ENCODE assay signal across 9 mouse cellular contexts in the genomic region with DNA sequence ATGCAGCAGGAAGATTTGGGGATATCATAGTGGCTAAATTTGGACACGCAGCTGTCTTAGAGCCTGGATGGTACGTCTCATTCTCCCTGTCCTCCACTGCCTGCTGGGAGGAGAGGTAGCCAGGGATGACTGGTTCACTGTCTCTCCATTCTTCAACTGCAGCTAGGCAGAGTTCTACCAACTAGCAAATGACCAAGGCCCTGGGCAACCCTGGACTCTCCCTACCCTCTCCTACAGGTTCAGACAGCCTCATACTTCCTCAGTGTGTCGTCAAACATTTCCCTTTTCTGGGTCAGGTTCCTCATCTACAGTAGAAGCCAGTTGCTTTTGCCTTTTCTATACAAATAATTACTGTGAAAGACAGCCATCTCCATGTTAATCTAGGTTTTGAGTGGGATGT. TPM values are rescaled to one million over a fixed set of nuclear protein-coding genes. Genes with fewer than 3 reads are reported as not detected.
DNase-seq lines count a peak whose midpoint lies in the region; ATAC-seq and TF ChIP-seq lines count a peak whose summit lies in the region.
"Had no signal": no experiment of that assay in that cellular context is flagged by ENCODE, and none has a peak within 500 bp of the region (broad histone marks: within the 10 kb centered on the region; RNA-seq: fewer than 3 reads in every experiment).

No protein-coding gene starts in this region.

- H3K27ac ChIP-seq in left cerebral cortex, adult 2 months = no peak overlapping the region; the same call in 1 of the 2 replicates
- no peak overlapping the region for H3K27ac ChIP-seq in forebrain, embryonic 12.5 days
- no peak overlapping the region for H3K27ac ChIP-seq in intestine, postnatal 0 days (ENCODE audit: low read depth, low read length)
- no peak overlapping the region for H3K27ac ChIP-seq in midbrain, postnatal 0 days (ENCODE audit: low read depth, low read length)

- H3K36me3 ChIP-seq in forebrain, embryonic 12.5 days (replicated peaks) = no peaks in the 10 kb centered on the region
- H3K36me3 ChIP-seq in intestine, postnatal 0 days (ENCODE audit: control insufficient read depth, insufficient read depth) = no peaks in the 10 kb centered on the region
- H3K36me3 ChIP-seq in midbrain, postnatal 0 days (ENCODE audit: insufficient read depth, low read length) = no peaks in the 10 kb centered on the region

- no peaks in the 10 kb centered on the region; the same call in 1 of the 2 replicates for H3K4me1 ChIP-seq in forebrain, embryonic 12.5 days
- H3K4me1 ChIP-seq in intestine, postnatal 0 days (replicated peaks; ENCODE audit: control insufficient read depth, insufficient read depth, low read length) = no peaks in the 10 kb centered on the region
- 0 out of 2 replicates have a peak, but pooled peaks cover 2% of the 10 kb centered on the region for H3K4me1 ChIP-seq in midbrain, postnatal 0 days (ENCODE audit: insufficient read depth, low read length)

- 0 out of 2 replicates have a peak, but pooled peaks cover 3% of the 10 kb centered on the region for H3K9me3 ChIP-seq in forebrain, embryonic 12.5 days
- H3K9me3 ChIP-seq in intestine, postnatal 0 days (ENCODE audit: control insufficient read depth) = no peaks in the 10 kb centered on the region
- no peaks in the 10 kb centered on the region for H3K9me3 ChIP-seq in midbrain, postnatal 0 days (ENCODE audit: low read length)

- 87% methylated on average over 3 of the region's 3 CpGs for WGBS in forebrain, embryonic 12.5 days
- 73% methylated on average over 3 of the region's 3 CpGs for WGBS in intestine, postnatal 0 days
- 83% methylated on average over 3 of the region's 3 CpGs for WGBS in midbrain, postnatal 0 days

- H3K9ac ChIP-seq in forebrain, embryonic 12.5 days = 0 out of 2 replicates have a peak overlapping the region, but pooled peaks have one; percentile 71
- no peak overlapping the region for H3K9ac ChIP-seq in intestine, postnatal 0 days (ENCODE audit: low read depth, low read length)
- H3K9ac ChIP-seq in midbrain, postnatal 0 days (replicated peaks; ENCODE audit: low read length, poor library complexity, severe bottlenecking) = no peak overlapping the region

- no peak for DNase-seq in left cerebral cortex, adult 2 months (ENCODE audit: extremely low spot score in 1 of 2, low spot score in 2 of 2)
- DNase-seq in left cerebral cortex, adult 18-20 months (ENCODE audit: low spot score in 2 of 2) = no peak
- no peak for DNase-seq in midbrain, postnatal 0 days (ENCODE audit: low spot score)
- no peak for DNase-seq in cerebellum, postnatal 25 days
- no peak for DNase-seq in right cerebral cortex, adult 18-20 months

- peaks cover 27% of the 10 kb centered on the region for H3K27me3 ChIP-seq in forebrain, embryonic 12.5 days
- H3K27me3 ChIP-seq in intestine, postnatal 0 days (replicated peaks; ENCODE audit: control insufficient read depth, insufficient read depth, low read length) = peaks cover 10% of the 10 kb centered on the region; the same call in 1 of the 2 replicates
- 0 out of 2 replicates have a peak, but pooled peaks cover 6% of the 10 kb centered on the region for H3K27me3 ChIP-seq in midbrain, postnatal 0 days (ENCODE audit: insufficient read depth, low read length)
- H3K27me3 ChIP-seq: Patski had no signal

- peak overlapping the region; percentile 69; the same call in 1 of the 2 replicates for H3K4me3 ChIP-seq in left cerebral cortex, adult 2 months
- peak overlapping the region; percentile 67; the same call in 1 of the 2 replicates for H3K4me3 ChIP-seq in forebrain, embryonic 12.5 days (replicated peaks)
- peak overlapping the region; percentile 59 for H3K4me3 ChIP-seq in intestine, postnatal 0 days (ENCODE audit: low read depth, low read length)
- H3K4me3 ChIP-seq in midbrain, postnatal 0 days (ENCODE audit: low read depth, low read length) = peak overlapping the region; percentile 54; the same call in 1 of the 2 replicates

- intact Hi-C loops in left cerebral cortex, adult 2 months (cut with DNase I) = no loop called here

- no peak for TF ChIP-seq CTCF in left cerebral cortex, adult 2 months (IDR thresholded peaks at IDR 0.05)
- no peak for TF ChIP-seq CTCF in intestine, postnatal 0 days (IDR thresholded peaks at IDR 0.05; ENCODE audit: low read depth)
- TF ChIP-seq CTCF in midbrain, postnatal 0 days (IDR thresholded peaks at IDR 0.05) = no peak

- H3K4me2 ChIP-seq in forebrain, embryonic 12.5 days = peak overlapping the region; percentile 85
- H3K4me2 ChIP-seq in intestine, postnatal 0 days (replicated peaks; ENCODE audit: low read depth) = peak overlapping the region; percentile 98
- peak overlapping the region; percentile 67 for H3K4me2 ChIP-seq in midbrain, postnatal 0 days (ENCODE audit: low read depth, low read length, poor library complexity, severe bottlenecking)

- no peak for ATAC-seq in forebrain, embryonic 12.5 days (ENCODE audit: low FRiP score)
- no peak for ATAC-seq in intestine, postnatal 0 days
- no peak for ATAC-seq in midbrain, postnatal 0 days (ENCODE audit: low FRiP score)
- ATAC-seq in inflammation-experienced regulatory T-cells, adult 6 months = no peak

RNA-seq across cellular contexts. Expression of a gene that starts 0.5 kb away (rescaled TPM):
- 1 to 10 TPM; 9.4 to 9.6 TPM for total RNA-seq in left cerebral cortex, adult 2 months (2021)
- total RNA-seq in left cerebral cortex, adult 18-20 months (2021) = 10 to 100 TPM in 1 of 2 experiments, 1 to 10 TPM in 1; 7.2 to 11.3 TPM
- polyA plus RNA-seq in forebrain, embryonic 12.5 days (2016; fragmentation: Nextera tagmentation; extraction: Ambion mirVana) = 4.6 and 4.9 TPM in 2 replicates
- polyA plus RNA-seq in intestine, postnatal 0 days (2015; fragmentation: Nextera tagmentation; extraction: Ambion mirVana) = 7.3 TPM in 2 replicates
- total RNA-seq in midbrain, postnatal 0 days (2014; rRNA removed) = 5.0 and 6.2 TPM in 2 replicates
- polyA plus RNA-seq in midbrain, postnatal 0 days (2015; fragmentation: Nextera tagmentation; extraction: Ambion mirVana) = 8.9 and 11.2 TPM in 2 replicates
- under 1 TPM in 2 of 3 experiments, not detected in 1; 0.21 to 0.26 TPM for polyA plus RNA-seq in inflammation-experienced regulatory T-cells, adult 6 months (2017; shearing (Covaris generic))

RNA-seq across cellular contexts. Expression of a gene that starts 27.6 kb away (rescaled TPM):
- 1 to 10 TPM; 1.9 to 2.1 TPM for total RNA-seq in left cerebral cortex, adult 2 months (2021)
- 1 to 10 TPM; 2.8 to 3.8 TPM for total RNA-seq in left cerebral cortex, adult 18-20 months (2021)
- polyA plus RNA-seq in forebrain, embryonic 12.5 days (2016; fragmentation: Nextera tagmentation; extraction: Ambion mirVana) = 25.8 and 35.3 TPM in 2 replicates
- polyA plus RNA-seq in intestine, postnatal 0 days (2015; fragmentation: Nextera tagmentation; extraction: Ambion mirVana) = 59.0 and 60.0 TPM in 2 replicates
- total RNA-seq in midbrain, postnatal 0 days (2014; rRNA removed) = 16.1 and 19.2 TPM in 2 replicates
- 14.8 and 16.5 TPM in 2 replicates for polyA plus RNA-seq in midbrain, postnatal 0 days (2015; fragmentation: Nextera tagmentation; extraction: Ambion mirVana)
- not detected for polyA plus RNA-seq in inflammation-experienced regulatory T-cells, adult 6 months (2017; shearing (Covaris generic))

RNA-seq across cellular contexts. Expression of a gene that starts 46.5 kb away (rescaled TPM):
- 1 to 10 TPM; 1.5 to 1.9 TPM for total RNA-seq in left cerebral cortex, adult 2 months (2021)
- total RNA-seq in left cerebral cortex, adult 18-20 months (2021) = 1 to 10 TPM in 1 of 2 experiments, not detected in 1; 1.4 TPM
- 0.26 TPM in 1 of 2 replicates, not detected in the other for polyA plus RNA-seq in forebrain, embryonic 12.5 days (2016; fragmentation: Nextera tagmentation; extraction: Ambion mirVana)
- polyA plus RNA-seq in intestine, postnatal 0 days (2015; fragmentation: Nextera tagmentation; extraction: Ambion mirVana) = 0.16 TPM in 1 of 2 replicates, not detected in the other
- total RNA-seq in midbrain, postnatal 0 days (2014; rRNA removed) = 1.7 and 3.9 TPM in 2 replicates
- 0.26 and 0.45 TPM in 2 replicates for polyA plus RNA-seq in midbrain, postnatal 0 days (2015; fragmentation: Nextera tagmentation; extraction: Ambion mirVana)
- not detected for polyA plus RNA-seq in inflammation-experienced regulatory T-cells, adult 6 months (2017; shearing (Covaris generic))

Comparison
In these comparisons a context has a peak if more than half of its experiments do, and no peak if none do; other contexts are left out.
1. RNA of a gene that starts 27.6 kb away (polyA plus RNA-seq): 59.0 to 60.0 TPM in intestine, postnatal 0 days, 25.8 to 35.3 TPM in forebrain, embryonic 12.5 days and 14.8 to 16.5 TPM in midbrain, postnatal 0 days; not detected in inflammation-experienced regulatory T-cells, adult 6 months; every median in the first group is over 10 times any median in the second.
2. Peak in every context shown above with its lines, with median percentiles within 50 percentile points of each other: H3K4me3 ChIP-seq and H3K4me2 ChIP-seq.